9 mouse cellular contexts compared by ENCODE assay signal in the genomic region with DNA sequence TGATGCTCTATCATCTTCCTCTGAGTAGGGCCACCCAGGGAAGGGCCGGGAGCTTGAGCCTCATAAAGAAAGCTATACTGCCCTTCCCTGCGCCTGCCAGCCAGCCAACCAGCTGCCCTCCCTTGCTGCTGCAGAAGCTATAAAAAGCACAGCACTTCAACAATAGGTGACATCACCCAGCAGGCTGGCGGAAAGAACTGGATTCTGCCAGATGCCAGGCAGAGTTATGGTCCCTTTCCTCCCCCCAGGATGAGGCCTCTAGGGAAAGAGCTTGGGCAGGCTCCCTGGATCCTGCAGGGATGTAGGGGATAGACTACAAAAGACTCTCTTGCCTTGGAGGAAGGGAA.
DNase-seq lines count a peak whose midpoint lies in the region; ATAC-seq lines count a peak whose summit lies in the region.
"Had no signal": no experiment of that assay in that cellular context is flagged by ENCODE, and none has a peak within 500 bp of the region (broad histone marks: within the 10 kb centered on the region; RNA-seq: fewer than 3 reads in every experiment).

No protein-coding gene starts in this region.

- H3K4me2 ChIP-seq in limb, embryonic 11.5 days (ENCODE audit: low read depth, severe bottlenecking) = no peak overlapping the region
- 0 out of 2 replicates have a peak overlapping the region, but pooled peaks have one; percentile 7 for H3K4me2 ChIP-seq in neural tube, embryonic 13.5 days

- no peaks in the 10 kb centered on the region for H3K27me3 ChIP-seq in limb, embryonic 11.5 days (ENCODE audit: control insufficient read depth, insufficient read depth, low read length)
- no peaks in the 10 kb centered on the region for H3K27me3 ChIP-seq in neural tube, embryonic 13.5 days

- no peaks in the 10 kb centered on the region for H3K36me3 ChIP-seq in limb, embryonic 11.5 days (ENCODE audit: control insufficient read depth, insufficient read depth, low read length)
- H3K36me3 ChIP-seq in neural tube, embryonic 13.5 days = no peaks in the 10 kb centered on the region
- H3K36me3 ChIP-seq: G1E had no signal

- no peaks in the 10 kb centered on the region for H3K9me3 ChIP-seq in limb, embryonic 11.5 days (ENCODE audit: control insufficient read depth, low read length)
- H3K9me3 ChIP-seq in neural tube, embryonic 13.5 days = no peaks in the 10 kb centered on the region
- H3K9me3 ChIP-seq: G1E had no signal

- ATAC-seq in limb, embryonic 11.5 days (ENCODE audit: insufficient number of reproducible peaks, low FRiP score, low TSS enrichment, low read depth) = no peak
- peak; percentile 91 for ATAC-seq in neural tube, embryonic 13.5 days (ENCODE audit: low read depth)

- no peak overlapping the region for H3K4me3 ChIP-seq in limb, embryonic 11.5 days (ENCODE audit: low read depth, low read length)
- no peak overlapping the region for H3K4me3 ChIP-seq in neural tube, embryonic 13.5 days

- H3K27ac ChIP-seq in limb, embryonic 11.5 days (replicated peaks; ENCODE audit: low read depth, low read length) = no peak overlapping the region
- peak overlapping the region; percentile 96 for H3K27ac ChIP-seq in neural tube, embryonic 13.5 days (replicated peaks)

- 52% methylated on average over 3 of the region's 3 CpGs for WGBS in limb, embryonic 11.5 days
- 6% methylated on average over 3 of the region's 3 CpGs for WGBS in neural tube, embryonic 13.5 days

- no peak overlapping the region for H3K9ac ChIP-seq in limb, embryonic 11.5 days (ENCODE audit: low read length)
- H3K9ac ChIP-seq in neural tube, embryonic 13.5 days = peak overlapping the region; percentile 61

- DNase-seq in layer of hippocampus, adult 11-12 months (ENCODE audit: low spot score) = peak; percentile 66
- no peak for DNase-seq in layer of hippocampus, postnatal 25 days (ENCODE audit: extremely low spot score in 1 of 2, low spot score in 1 of 2)
- DNase-seq in frontal cortex, postnatal 36 days (ENCODE audit: low spot score in 2 of 2) = peak; percentile 67 to 80
- DNase-seq in kidney, adult 11 months = peak; percentile 65
- DNase-seq in limb, embryonic 11.5 days (ENCODE audit: low spot score) = peak; percentile 36
- no peak for DNase-seq in spleen, postnatal 36 days (ENCODE audit: low spot score in 2 of 2)
- no peak for DNase-seq in B cell, adult 2 months

- H3K4me1 ChIP-seq in limb, embryonic 11.5 days (ENCODE audit: control insufficient read depth, insufficient read depth, low read length) = peaks cover 15% of the 10 kb centered on the region; the same call in 1 of the 2 replicates
- peaks cover 36% of the 10 kb centered on the region for H3K4me1 ChIP-seq in neural tube, embryonic 13.5 days (replicated peaks)

Comparison
In these comparisons a context has a peak if more than half of its experiments do, and no peak if none do; other contexts are left out.
1. DNase-seq: peak in layer of hippocampus, adult 11-12 months (single experiment), frontal cortex, postnatal 36 days (2 of 2), kidney, adult 11 months (single experiment) and limb, embryonic 11.5 days (single experiment); none in layer of hippocampus, postnatal 25 days (0 of 2), spleen, postnatal 36 days (0 of 2) and B cell, adult 2 months (0 of 2).